Mouse (Mus musculus) small intestine, adult 2 months (tissue): ENCODE measurements around the gene Tcp11l2. TPM values are rescaled to one million over a fixed set of nuclear protein-coding genes. Genes with fewer than 3 reads are reported as not detected.

ENCODE experiments used
- H3K27ac ChIP-seq: fragments of 200-500 bp; 2 replicates; pipeline ENCODE4 v1.5.1; 2012; ENCODE audit warnings: low read depth, low read length, control low read depth, inconsistent platforms; ENCODE audit not compliant: insufficient read depth
- H3K27me3 ChIP-seq: fragments of 200-500 bp; 2 replicates; pipeline ENCODE4 v1.6.1; 2012; ENCODE audit warnings: mild to moderate bottlenecking, moderate library complexity, low read length, inconsistent platforms; ENCODE audit not compliant: control insufficient read depth, insufficient read depth
- H3K36me3 ChIP-seq: fragments of 200-500 bp; 2 replicates; pipeline ENCODE4 v1.6.1; 2012; ENCODE audit warnings: mild to moderate bottlenecking, low read length, control low read depth, inconsistent platforms; ENCODE audit not compliant: control insufficient read depth, insufficient read depth
- H3K4me1 ChIP-seq: fragments of 200-500 bp; 2 replicates; pipeline ENCODE4 v1.6.1; 2012; ENCODE audit warnings: low read length, inconsistent platforms, mixed read lengths; ENCODE audit not compliant: control insufficient read depth, insufficient read depth, insufficient read length
- H3K4me3 ChIP-seq: fragments of 200-500 bp; 2 replicates; pipeline ENCODE4 v1.5.1; 2012; ENCODE audit warnings: low read depth, mild to moderate bottlenecking, control low read depth, inconsistent platforms, low read length, moderate library complexity
- CTCF ChIP-seq: fragments of 200-500 bp; IDR thresholded peaks from 2 replicates; pipeline ENCODE4 v1.5.1; 2012; ENCODE audit warnings: low read depth, mild to moderate bottlenecking, control low read depth, inconsistent platforms, low read length, moderate library complexity, mixed read lengths; ENCODE audit not compliant: insufficient replicate concordance, insufficient read length; ENCODE audit errors: extremely low read depth
- POLR2A ChIP-seq: fragments of 200-500 bp; IDR thresholded peaks from 2 replicates; pipeline ENCODE4 v1.6.1; 2012; ENCODE audit warnings: low read depth, mild to moderate bottlenecking, control low read depth, inconsistent platforms, low read length, moderate library complexity
- WGBS: fragments of 180-500 bp; shearing (Covaris S2); methylation state at CpG from one replicate; pipeline ENCODE4 v1.1.7; 2018; 5-methylcytosine and 5-hydroxymethylcytosine counted together
- polyA plus RNA-seq: library from polyadenylated mRNA; depleted of rRNA; stranded (reverse); fragments of >200 nt; gene quantifications from 2 replicates; pipeline ENCODE4 v1.2.3, GENCODE M21; 2012

The Tcp11l2 gene
- polyA plus RNA-seq, 1 experiment = 34.3 TPM

- TF ChIP-seq CTCF (no peak), POLR2A (no peak)
- no peaks in the 10 kb centered on the region for H3K27me3 ChIP-seq
- peak overlapping the region; percentile 19; the same call in 1 of the 2 replicates for H3K27ac ChIP-seq
- no peaks in the 10 kb centered on the region for H3K36me3 ChIP-seq
- 10% methylated on average over 72 of the region's 72 CpGs for WGBS
- H3K4me1 ChIP-seq = peaks cover 4% of the 10 kb centered on the region; the same call in 1 of the 2 replicates
- peak overlapping the region; percentile 71 for H3K4me3 ChIP-seq
Observed at GRCm38 (mm10) chr10:84532911-84533882, 43.2 kb upstream of the Tcp11l2 start.

GRCm38 (mm10) chr10:84533912-84534671 lies 42.3 kb upstream of the Tcp11l2 start, which contains the start of gene Ckap4:
TSS of gene Ckap4 (minus strand) at chr10:84534062.
- TF ChIP-seq POLR2A = 0 out of 2 replicates have a peak, but pooled peaks have one; percentile 31
- TF ChIP-seq CTCF = no peak
- H3K27me3 ChIP-seq = no peaks in the 10 kb centered on the region
- WGBS = 2% methylated on average over 54 of the region's 64 CpGs
- H3K4me3 ChIP-seq = peak within 1 kb of the TSS; percentile 71
- no peaks in the 10 kb centered on the region for H3K36me3 ChIP-seq
- peaks cover 4% of the 10 kb centered on the region; the same call in 1 of the 2 replicates for H3K4me1 ChIP-seq
- H3K27ac ChIP-seq = peak within 1 kb of the TSS; percentile 35

GRCm38 (mm10) chr10:84535458-84535857 lies 41.0 kb upstream of the Tcp11l2 start:
- Histone ChIP-seq H3K4me1 (peaks cover 4% of the 10 kb centered on the region; the same call in 1 of the 2 replicates), H3K4me3 (no peak overlapping the region), H3K27me3 (no peaks in the 10 kb centered on the region), H3K27ac (peak overlapping the region; percentile 38; the same call in 1 of the 2 replicates), H3K36me3 (no peaks in the 10 kb centered on the region)
- 75% methylated on average over 5 of the region's 5 CpGs for WGBS
- no peak for TF ChIP-seq POLR2A
- no peak for TF ChIP-seq CTCF

GRCm38 (mm10) chr10:84535859-84536258 lies 40.6 kb upstream of the Tcp11l2 start:
- no peak overlapping the region for H3K4me3 ChIP-seq
- no peaks in the 10 kb centered on the region for H3K27me3 ChIP-seq
- TF ChIP-seq CTCF (no peak), POLR2A (no peak)
- H3K27ac ChIP-seq = peak overlapping the region; percentile 38; the same call in 1 of the 2 replicates
- H3K36me3 ChIP-seq = no peaks in the 10 kb centered on the region
- H3K4me1 ChIP-seq = peaks cover 4% of the 10 kb centered on the region; the same call in 1 of the 2 replicates
- WGBS = 36% methylated on average over 4 of the region's 4 CpGs

- TF ChIP-seq CTCF (no peak), POLR2A (no peak)
- Histone ChIP-seq H3K27ac (no peak overlapping the region), H3K4me1 (peaks cover 8% of the 10 kb centered on the region; the same call in 1 of the 2 replicates), H3K4me3 (no peak overlapping the region), H3K36me3 (no peaks in the 10 kb centered on the region), H3K27me3 (no peaks in the 10 kb centered on the region)
- WGBS = 92% methylated on average over 6 of the region's 6 CpGs
Observed at GRCm38 (mm10) chr10:84539651-84540050, 36.8 kb upstream of the Tcp11l2 start.

GRCm38 (mm10) chr10:84542802-84543658 lies 33.4 kb upstream of the Tcp11l2 start:
- Histone ChIP-seq H3K36me3 (no peaks in the 10 kb centered on the region), H3K4me1 (peaks cover 11% of the 10 kb centered on the region; the same call in 1 of the 2 replicates), H3K27ac (no peak overlapping the region), H3K27me3 (no peaks in the 10 kb centered on the region), H3K4me3 (no peak overlapping the region)
- 45% methylated on average over 11 of the region's 11 CpGs for WGBS
- no peak for TF ChIP-seq POLR2A
- TF ChIP-seq CTCF = no peak
